Mouse (Mus musculus): ENCODE results near the gene Rgp1. TPM values are rescaled to one million over a fixed set of nuclear protein-coding genes. Genes with fewer than 3 reads are reported as not detected.

The Rgp1 gene
- polyA plus RNA-seq, 1 experiment: 42.4 TPM

DNA sequence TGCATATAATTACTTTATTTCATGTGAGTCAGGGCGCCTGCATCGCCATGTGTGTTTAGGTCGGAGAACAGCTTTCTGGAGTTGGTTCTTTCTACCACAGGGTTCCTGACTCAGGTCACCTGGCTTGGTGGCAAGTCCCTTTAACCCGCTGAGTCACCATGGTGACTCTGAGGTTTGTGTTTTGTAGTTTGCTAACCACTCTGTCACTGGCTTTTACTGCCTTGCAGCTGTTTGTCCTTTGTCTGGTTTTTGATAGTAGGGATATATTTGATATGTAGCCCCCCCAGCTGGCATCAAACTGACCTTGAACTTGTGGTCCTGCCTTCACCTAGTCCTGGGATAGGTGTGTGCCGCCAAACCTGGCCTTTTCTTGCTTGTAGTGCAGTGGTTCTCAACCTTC, 3.7 kb downstream of the Rgp1 start:
- peaks cover 25% of the 10 kb centered on the region for H3K36me3 ChIP-seq (ENCODE audit: control insufficient read depth, insufficient read depth, low read length)
- DNase-seq (ENCODE audit: low read depth in 1 of 2, low spot score in 2 of 2): no peak
- H3K4me1 ChIP-seq (ENCODE audit: control insufficient read depth, insufficient read depth, insufficient read length): peaks cover 3% of the 10 kb centered on the region; the same call in 1 of the 2 replicates
- H3K27me3 ChIP-seq (ENCODE audit: control insufficient read depth, insufficient read depth, low read length): no peaks in the 10 kb centered on the region
- H3K27ac ChIP-seq (ENCODE audit: insufficient read depth, low read length): no peak overlapping the region
- WGBS: 47% methylated on average over 5 of the region's 5 CpGs
- TF ChIP-seq POLR2A (IDR thresholded peaks at IDR 0.05; ENCODE audit: low read depth, low read length): no peak
- TF ChIP-seq CTCF (IDR thresholded peaks at IDR 0.05; ENCODE audit: extremely low read depth, insufficient read depth, insufficient read length, insufficient replicate concordance): no peak
- H3K4me3 ChIP-seq (ENCODE audit: extremely low read depth, insufficient read depth, insufficient read length): no peak overlapping the region

GRCm38 (mm10) chr4:43583421-43583820, 4.9 kb downstream of the Rgp1 start:
- no peak for DNase-seq (ENCODE audit: low read depth in 1 of 2, low spot score in 2 of 2)
- WGBS: 72% methylated on average over 7 of the region's 7 CpGs

GRCm38 (mm10) chr4:43584444-43585416, 6.2 kb downstream of the Rgp1 start, which contains the start of gene Msmp:
Gene Msmp (minus strand): TSS chr4:43584494.
- TF ChIP-seq POLR2A (IDR thresholded peaks at IDR 0.05; ENCODE audit: low read depth, low read length) (no peak), CTCF (IDR thresholded peaks at IDR 0.05; ENCODE audit: extremely low read depth, insufficient read depth, insufficient read length, insufficient replicate concordance) (no peak)
- peaks cover 25% of the 10 kb centered on the region for H3K36me3 ChIP-seq (ENCODE audit: control insufficient read depth, insufficient read depth, low read length)
- H3K4me1 ChIP-seq (ENCODE audit: control insufficient read depth, insufficient read depth, insufficient read length): no peaks in the 10 kb centered on the region; the same call in 1 of the 2 replicates
- DNase-seq (ENCODE audit: low read depth in 1 of 2, low spot score in 2 of 2): no peak
- no peak within 1 kb of the TSS for H3K27ac ChIP-seq (ENCODE audit: insufficient read depth, low read length)
- WGBS: 87% methylated on average over 12 of the region's 12 CpGs
- no peaks in the 10 kb centered on the region for H3K27me3 ChIP-seq (ENCODE audit: control insufficient read depth, insufficient read depth, low read length)
- H3K4me3 ChIP-seq (ENCODE audit: extremely low read depth, insufficient read depth, insufficient read length): no peak within 1 kb of the TSS

More at GRCm38 (mm10) chr4:43583421-43583820, 4.9 kb downstream of the Rgp1 start:
- H3K27me3 ChIP-seq (ENCODE audit: control insufficient read depth, insufficient read depth, low read length): no peaks in the 10 kb centered on the region
- TF ChIP-seq POLR2A (IDR thresholded peaks at IDR 0.05; ENCODE audit: low read depth, low read length) (no peak), CTCF (IDR thresholded peaks at IDR 0.05; ENCODE audit: extremely low read depth, insufficient read depth, insufficient read length, insufficient replicate concordance) (no peak)
- no peak overlapping the region for H3K27ac ChIP-seq (ENCODE audit: insufficient read depth, low read length)
- no peak overlapping the region for H3K4me3 ChIP-seq (ENCODE audit: extremely low read depth, insufficient read depth, insufficient read length)
- H3K4me1 ChIP-seq (ENCODE audit: control insufficient read depth, insufficient read depth, insufficient read length): peaks cover 2% of the 10 kb centered on the region; the same call in 1 of the 2 replicates
- H3K36me3 ChIP-seq (ENCODE audit: control insufficient read depth, insufficient read depth, low read length): peaks cover 25% of the 10 kb centered on the region

- Histone ChIP-seq H3K36me3 (ENCODE audit: control insufficient read depth, insufficient read depth, low read length) (peaks cover 25% of the 10 kb centered on the region), H3K4me1 (ENCODE audit: control insufficient read depth, insufficient read depth, insufficient read length) (no peaks in the 10 kb centered on the region), H3K27ac (ENCODE audit: insufficient read depth, low read length) (no peak overlapping the region), H3K27me3 (ENCODE audit: control insufficient read depth, insufficient read depth, low read length) (no peaks in the 10 kb centered on the region), H3K4me3 (ENCODE audit: extremely low read depth, insufficient read depth, insufficient read length) (no peak overlapping the region)
- no peak for DNase-seq (ENCODE audit: low read depth in 1 of 2, low spot score in 2 of 2)
- TF ChIP-seq POLR2A (IDR thresholded peaks at IDR 0.05; ENCODE audit: low read depth, low read length): no peak
- TF ChIP-seq CTCF (IDR thresholded peaks at IDR 0.05; ENCODE audit: extremely low read depth, insufficient read depth, insufficient read length, insufficient replicate concordance): no peak
- WGBS: 85% methylated on average over 10 of the region's 10 CpGs
Measured at GRCm38 (mm10) chr4:43585682-43586081, 7.2 kb downstream of the Rgp1 start.

DNA sequence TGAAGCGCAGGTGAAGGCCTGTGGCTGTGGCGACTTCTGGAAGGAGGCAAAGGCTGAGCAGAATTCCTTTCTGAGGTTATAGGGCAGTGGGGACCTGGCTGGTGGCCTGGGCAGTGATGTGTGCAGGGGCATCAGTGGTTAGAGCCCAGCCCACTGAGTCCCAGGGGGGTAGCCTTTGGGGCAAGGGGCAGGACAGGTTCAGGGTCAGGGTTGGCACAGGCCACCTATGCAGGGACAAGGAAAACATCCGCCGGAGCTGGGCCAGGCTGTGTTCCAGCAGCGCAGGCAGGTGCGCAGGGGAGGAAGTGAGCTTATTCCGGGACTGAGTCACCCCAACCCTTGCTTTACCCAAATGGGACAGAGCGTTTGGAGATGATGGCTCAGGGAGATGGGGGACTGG, 7.9 kb downstream of the Rgp1 start:
- no peak for TF ChIP-seq POLR2A (IDR thresholded peaks at IDR 0.05; ENCODE audit: low read depth, low read length)
- TF ChIP-seq CTCF (IDR thresholded peaks at IDR 0.05; ENCODE audit: extremely low read depth, insufficient read depth, insufficient read length, insufficient replicate concordance): no peak
- no peaks in the 10 kb centered on the region for H3K27me3 ChIP-seq (ENCODE audit: control insufficient read depth, insufficient read depth, low read length)
- H3K27ac ChIP-seq (ENCODE audit: insufficient read depth, low read length): no peak overlapping the region
- H3K36me3 ChIP-seq (ENCODE audit: control insufficient read depth, insufficient read depth, low read length): peaks cover 20% of the 10 kb centered on the region
- WGBS: 37% methylated on average over 8 of the region's 8 CpGs
- no peak for DNase-seq (ENCODE audit: low read depth in 1 of 2, low spot score in 2 of 2)
- H3K4me3 ChIP-seq (ENCODE audit: extremely low read depth, insufficient read depth, insufficient read length): no peak overlapping the region
- H3K4me1 ChIP-seq (ENCODE audit: control insufficient read depth, insufficient read depth, insufficient read length): no peaks in the 10 kb centered on the region

DNA sequence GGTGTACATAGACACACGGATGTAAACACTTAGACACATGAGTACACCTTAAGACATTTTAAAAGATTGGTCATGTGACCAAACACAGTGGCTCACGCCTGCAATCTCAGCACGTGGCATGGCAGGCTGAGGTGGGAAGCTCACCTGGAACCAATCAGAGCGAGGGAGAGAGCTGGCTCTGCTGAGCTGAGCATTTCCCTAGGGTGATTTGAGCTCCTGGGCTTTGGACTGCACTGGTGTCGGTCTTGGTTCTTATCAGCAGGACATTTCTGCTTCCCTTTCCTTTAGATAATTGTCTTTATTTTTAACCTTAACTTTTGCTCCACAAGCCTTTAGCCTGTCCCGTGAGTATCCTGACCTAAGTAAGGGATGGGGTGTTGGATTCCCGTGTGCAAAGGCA, 9.2 kb downstream of the Rgp1 start:
- WGBS: 48% methylated on average over 7 of the region's 7 CpGs
- no peak overlapping the region for H3K27ac ChIP-seq (ENCODE audit: insufficient read depth, low read length)
- H3K4me1 ChIP-seq (ENCODE audit: control insufficient read depth, insufficient read depth, insufficient read length): no peaks in the 10 kb centered on the region; the same call in 1 of the 2 replicates
- TF ChIP-seq POLR2A (IDR thresholded peaks at IDR 0.05; ENCODE audit: low read depth, low read length) (no peak), CTCF (IDR thresholded peaks at IDR 0.05; ENCODE audit: extremely low read depth, insufficient read depth, insufficient read length, insufficient replicate concordance) (no peak)
- peaks cover 14% of the 10 kb centered on the region for H3K36me3 ChIP-seq (ENCODE audit: control insufficient read depth, insufficient read depth, low read length)
- H3K27me3 ChIP-seq (ENCODE audit: control insufficient read depth, insufficient read depth, low read length): no peaks in the 10 kb centered on the region
- no peak overlapping the region for H3K4me3 ChIP-seq (ENCODE audit: extremely low read depth, insufficient read depth, insufficient read length)
- no peak for DNase-seq (ENCODE audit: low read depth in 1 of 2, low spot score in 2 of 2)

Data from spleen, adult 2 months (tissue).